Mouse (Mus musculus): ENCODE results near the gene Ugt2b1. TPM values are rescaled to one million over a fixed set of nuclear protein-coding genes. Genes with fewer than 3 reads are reported as not detected.
"Not testable (repeated sequence)": the region's sequence is repeated elsewhere in the genome, so short reads cannot be mapped to it uniquely, and the experiment has no call there.

Gene Ugt2b1
- not detected in 2 replicates for polyA plus RNA-seq (2015; fragmentation: Nextera tagmentation; extraction: Ambion mirVana)

- WGBS, result 92% methylated on average over 2 of the region's 2 CpGs
- no peaks in the 10 kb centered on the region for H3K36me3 ChIP-seq
- H3K4me3 ChIP-seq, result no peak within 1 kb of the TSS
These were observed at the start of gene Ugt2b1 for GRCm38 (mm10) chr5:86926426-86926825. Ugt2b1 (minus strand) TSS chr5:86926530.

GRCm38 (mm10) chr5:86967271-86967670 is 40.9 kb upstream of the Ugt2b1 start:
- H3K9me3 ChIP-seq; ATAC-seq (ENCODE audit: low FRiP score); H3K4me2 ChIP-seq; H3K36me3 ChIP-seq; H3K27me3 ChIP-seq; H3K4me3 ChIP-seq; H3K27ac ChIP-seq; H3K9ac ChIP-seq; H3K4me1 ChIP-seq (replicated peaks): not testable (repeated sequence)
- WGBS, result 96% methylated on average over 5 of the region's 5 CpGs

More at GRCm38 (mm10) chr5:86926426-86926825, at the start of gene Ugt2b1:
- Histone ChIP-seq H3K4me1 (replicated peaks) (no peaks in the 10 kb centered on the region), H3K27ac (no peak within 1 kb of the TSS), H3K9ac (no peak within 1 kb of the TSS), H3K4me2 (no peak within 1 kb of the TSS), H3K9me3 (no peaks in the 10 kb centered on the region), H3K27me3 (no peaks in the 10 kb centered on the region)
- no peak for ATAC-seq (ENCODE audit: low FRiP score)

GRCm38 (mm10) chr5:86962849-86963248 is 36.5 kb upstream of the Ugt2b1 start:
- WGBS, result 74% methylated on average over 1 of the region's 1 CpGs
- not testable (repeated sequence) for H3K9ac ChIP-seq; H3K27ac ChIP-seq; H3K4me2 ChIP-seq; H3K27me3 ChIP-seq; ATAC-seq (ENCODE audit: low FRiP score); H3K36me3 ChIP-seq; H3K9me3 ChIP-seq; H3K4me1 ChIP-seq (replicated peaks); H3K4me3 ChIP-seq

GRCm38 (mm10) chr5:86961587-86962358 is 35.4 kb upstream of the Ugt2b1 start:
- Histone ChIP-seq H3K4me2 (no peak overlapping the region), H3K9ac (no peak overlapping the region), H3K9me3 (no peaks in the 10 kb centered on the region), H3K36me3 (no peaks in the 10 kb centered on the region), H3K27ac (no peak overlapping the region), H3K4me3 (no peak overlapping the region), H3K4me1 (replicated peaks) (no peaks in the 10 kb centered on the region), H3K27me3 (no peaks in the 10 kb centered on the region)
- WGBS, result 85% methylated on average over 3 of the region's 3 CpGs
- ATAC-seq (ENCODE audit: low FRiP score), result no peak

- no peaks in the 10 kb centered on the region for H3K9me3 ChIP-seq
- ATAC-seq (ENCODE audit: low FRiP score), result no peak
- WGBS, result 86% methylated on average over 3 of the region's 3 CpGs
- H3K4me2 ChIP-seq, result no peak overlapping the region
- no peaks in the 10 kb centered on the region for H3K36me3 ChIP-seq
- no peak overlapping the region for H3K4me3 ChIP-seq
- no peak overlapping the region for H3K9ac ChIP-seq
- H3K4me1 ChIP-seq (replicated peaks), result no peaks in the 10 kb centered on the region
- no peaks in the 10 kb centered on the region for H3K27me3 ChIP-seq
- H3K27ac ChIP-seq, result no peak overlapping the region
These were observed 34.2 kb upstream of the Ugt2b1 start for GRCm38 (mm10) chr5:86960504-86960903.

GRCm38 (mm10) chr5:86942111-86942510 is 15.8 kb upstream of the Ugt2b1 start:
- H3K4me1 ChIP-seq (replicated peaks), result no peaks in the 10 kb centered on the region

DNA sequence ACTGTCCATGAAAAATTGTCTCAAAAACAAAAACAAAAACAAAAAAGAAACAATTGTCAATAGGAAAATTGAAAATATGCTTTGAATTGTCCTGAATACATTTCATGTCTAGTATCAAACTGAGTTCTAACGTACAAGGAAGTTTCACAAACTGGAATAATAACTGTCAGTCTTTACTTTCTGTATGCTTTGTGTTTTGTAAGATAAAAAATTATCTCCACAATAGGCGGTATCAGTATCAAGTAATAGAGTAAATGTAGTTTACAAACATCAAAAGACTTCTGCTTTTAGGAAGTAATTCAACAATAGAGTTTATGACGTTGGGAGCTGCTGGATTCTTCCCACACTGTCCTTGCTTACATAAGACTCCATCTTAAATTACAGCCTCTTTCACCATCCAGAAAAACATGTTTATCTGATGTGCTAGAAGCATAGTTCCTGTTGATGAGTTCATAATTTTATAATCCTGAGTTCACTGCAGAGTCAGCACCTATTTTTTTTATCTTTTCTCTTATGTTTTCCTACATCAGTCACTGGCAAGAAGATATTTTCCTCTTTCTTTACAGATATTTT is 5.6 kb downstream of the Ugt2b1 start:
- Histone ChIP-seq H3K9ac (no peak overlapping the region), H3K4me2 (no peak overlapping the region), H3K36me3 (no peaks in the 10 kb centered on the region), H3K9me3 (no peaks in the 10 kb centered on the region), H3K4me1 (replicated peaks) (no peaks in the 10 kb centered on the region), H3K27me3 (no peaks in the 10 kb centered on the region), H3K27ac (no peak overlapping the region), H3K4me3 (no peak overlapping the region)
- 81% methylated on average over 3 of the region's 3 CpGs for WGBS
- no peak for ATAC-seq (ENCODE audit: low FRiP score)

More at GRCm38 (mm10) chr5:86942111-86942510, 15.8 kb upstream of the Ugt2b1 start:
- Histone ChIP-seq H3K9ac (no peak overlapping the region), H3K4me3 (no peak overlapping the region), H3K36me3 (no peaks in the 10 kb centered on the region), H3K27me3 (no peaks in the 10 kb centered on the region), H3K9me3 (no peaks in the 10 kb centered on the region), H3K27ac (no peak overlapping the region), H3K4me2 (no peak overlapping the region)
- no peak for ATAC-seq (ENCODE audit: low FRiP score)
- 91% methylated on average over 2 of the region's 2 CpGs for WGBS

DNA sequence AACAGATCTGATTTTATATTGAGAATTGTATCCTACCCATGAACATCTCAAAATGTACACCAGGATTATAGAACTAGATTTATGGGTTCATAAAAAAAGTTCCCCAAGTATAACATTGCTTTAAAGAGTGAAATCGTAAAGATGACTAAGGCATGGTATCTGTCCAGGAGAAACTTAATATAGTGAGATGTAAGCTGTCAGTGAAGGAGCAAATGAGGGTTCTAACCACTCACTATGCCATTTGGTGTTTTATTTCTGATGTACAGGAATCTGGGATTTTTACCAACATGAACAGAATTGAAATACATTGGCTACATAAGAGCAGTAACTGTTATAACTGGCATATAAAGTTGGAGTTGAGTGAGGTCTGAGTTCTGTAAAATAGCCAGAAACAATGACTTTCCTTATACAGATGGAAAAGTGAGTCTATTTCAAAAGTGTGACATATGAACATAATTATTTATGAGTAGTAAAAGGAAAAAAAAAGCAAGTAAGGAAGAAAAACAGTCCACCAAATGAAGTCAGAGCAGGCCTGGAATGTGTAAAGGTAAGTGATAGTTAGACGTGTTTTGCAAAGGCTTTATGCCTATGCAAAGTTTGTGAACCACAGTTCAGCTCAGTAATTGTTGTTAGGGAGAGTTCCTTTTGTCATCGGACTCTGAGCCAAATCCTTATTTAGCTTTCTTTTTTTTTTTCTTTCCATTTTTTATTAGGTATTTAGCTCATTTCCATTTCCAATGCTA is 14.8 kb downstream of the Ugt2b1 start:
- 88% methylated on average over 3 of the region's 3 CpGs for WGBS

DNA sequence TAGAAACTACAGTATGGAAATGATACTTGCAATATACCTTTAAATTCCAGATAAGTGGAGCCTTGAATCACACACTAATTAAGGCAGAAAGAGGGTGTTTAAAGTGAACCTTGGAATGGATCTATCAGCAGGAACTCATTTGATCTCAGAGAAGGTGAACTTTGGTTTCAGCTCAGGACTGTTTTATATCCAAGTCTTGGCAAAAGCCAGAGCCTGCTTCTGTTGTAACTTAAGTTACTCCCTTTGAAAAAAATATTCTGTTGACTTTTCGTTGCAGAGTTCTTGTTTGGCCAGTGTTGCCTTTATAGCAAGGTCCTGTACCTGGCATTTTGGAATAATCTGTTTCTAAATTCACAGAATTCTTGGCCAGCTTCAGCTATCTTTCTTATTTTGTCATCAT is 15.6 kb downstream of the Ugt2b1 start:
- WGBS, result 74% methylated on average over 1 of the region's 1 CpGs
- H3K9ac ChIP-seq, result no peak overlapping the region

More for the DNA sequence above, 14.8 kb downstream of the Ugt2b1 start:
- no peak overlapping the region for H3K4me2 ChIP-seq
- H3K27me3 ChIP-seq, result no peaks in the 10 kb centered on the region
- H3K9me3 ChIP-seq, result no peaks in the 10 kb centered on the region
- no peaks in the 10 kb centered on the region for H3K4me1 ChIP-seq (replicated peaks)
- H3K36me3 ChIP-seq, result no peaks in the 10 kb centered on the region
- no peak overlapping the region for H3K9ac ChIP-seq
- no peak overlapping the region for H3K27ac ChIP-seq
- H3K4me3 ChIP-seq, result no peak overlapping the region
- no peak for ATAC-seq (ENCODE audit: low FRiP score)

GRCm38 (mm10) chr5:86906758-86907157 is 19.6 kb downstream of the Ugt2b1 start, which contains the start of gene Ugt2b34:
Ugt2b34 (minus strand) TSS chr5:86906937.
- H3K4me3 ChIP-seq, result no peak within 1 kb of the TSS
- H3K27me3 ChIP-seq, result no peaks in the 10 kb centered on the region
- WGBS, result 83% methylated on average over 1 of the region's 1 CpGs
- H3K4me2 ChIP-seq, result no peak within 1 kb of the TSS
- H3K4me1 ChIP-seq (replicated peaks), result no peaks in the 10 kb centered on the region
- no peaks in the 10 kb centered on the region for H3K36me3 ChIP-seq
- H3K9ac ChIP-seq, result no peak within 1 kb of the TSS
- no peak within 1 kb of the TSS for H3K27ac ChIP-seq
- no peaks in the 10 kb centered on the region for H3K9me3 ChIP-seq
- ATAC-seq (ENCODE audit: low FRiP score), result no peak

More for the DNA sequence above, 15.6 kb downstream of the Ugt2b1 start:
- Histone ChIP-seq H3K4me3 (no peak overlapping the region), H3K4me2 (no peak overlapping the region), H3K4me1 (replicated peaks) (no peaks in the 10 kb centered on the region), H3K27ac (no peak overlapping the region), H3K9me3 (no peaks in the 10 kb centered on the region), H3K36me3 (no peaks in the 10 kb centered on the region), H3K27me3 (no peaks in the 10 kb centered on the region)
- ATAC-seq (ENCODE audit: low FRiP score), result no peak

DNA sequence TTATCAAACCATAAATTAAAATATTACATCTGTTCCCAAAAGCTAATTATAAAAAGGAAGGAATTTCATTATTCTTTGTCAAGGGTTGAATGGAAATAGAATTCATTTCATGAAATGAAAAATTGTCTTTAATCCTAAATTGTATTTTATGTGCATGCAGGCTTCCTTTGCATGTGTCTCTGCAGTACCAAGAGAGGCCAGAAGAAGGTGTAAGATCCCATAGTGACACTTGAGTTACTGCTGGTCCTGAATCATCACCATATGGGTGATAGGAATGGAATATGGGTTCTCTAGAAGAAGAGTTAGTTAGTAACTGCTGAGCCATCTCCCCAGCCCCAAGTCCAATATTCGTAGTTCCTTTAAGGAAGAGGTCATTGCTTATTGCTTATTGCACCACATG is 36.4 kb downstream of the Ugt2b1 start:
- no peaks in the 10 kb centered on the region for H3K27me3 ChIP-seq
- no peak overlapping the region for H3K27ac ChIP-seq
- no peak overlapping the region for H3K4me2 ChIP-seq
- H3K36me3 ChIP-seq, result no peaks in the 10 kb centered on the region
- 78% methylated on average over 1 of the region's 1 CpGs for WGBS
- H3K9ac ChIP-seq, result no peak overlapping the region
- no peak overlapping the region for H3K4me3 ChIP-seq
- H3K4me1 ChIP-seq (replicated peaks), result no peaks in the 10 kb centered on the region
- ATAC-seq (ENCODE audit: low FRiP score), result no peak
- H3K9me3 ChIP-seq, result peaks cover 3% of the 10 kb centered on the region; the same call in 1 of the 2 replicates

DNA sequence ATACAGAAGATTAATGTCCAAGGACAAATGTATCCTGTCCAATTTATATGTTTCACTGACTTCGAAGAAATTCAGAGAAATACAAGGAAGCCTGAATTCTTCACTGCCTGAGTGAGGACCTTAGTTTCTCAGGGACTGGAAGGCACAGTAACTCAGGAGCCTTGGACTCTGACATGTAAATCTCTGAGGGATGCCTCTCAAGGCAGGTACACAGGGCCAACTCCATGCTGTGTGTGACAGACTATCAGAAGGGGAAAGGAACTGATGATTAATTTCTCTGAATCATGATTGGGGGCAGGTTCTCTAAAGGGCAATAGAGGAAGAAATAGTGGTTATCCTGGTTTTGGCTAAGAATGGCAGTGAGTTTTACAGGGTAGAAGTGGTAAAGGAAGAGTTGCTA is 37.9 kb downstream of the Ugt2b1 start:
- ATAC-seq (ENCODE audit: low FRiP score), result no peak
- H3K4me3 ChIP-seq, result no peak overlapping the region
- no peaks in the 10 kb centered on the region for H3K9me3 ChIP-seq
- no peaks in the 10 kb centered on the region for H3K4me1 ChIP-seq (replicated peaks)
- no peak overlapping the region for H3K27ac ChIP-seq
- H3K9ac ChIP-seq, result no peak overlapping the region
- no peak overlapping the region for H3K4me2 ChIP-seq
- no peaks in the 10 kb centered on the region for H3K36me3 ChIP-seq
- H3K27me3 ChIP-seq, result no peaks in the 10 kb centered on the region
- WGBS, result 81% methylated on average over 1 of the region's 1 CpGs
